Mouse (Mus musculus) ES-Bruce4 (cell line): ENCODE measurements around the gene Magi2.

Source experiments
- CTCF ChIP-seq: IDR thresholded peaks from one replicate; pipeline ENCODE4 v1.8.1; 2011; ENCODE audit warnings: low read depth, low read length
- POLR2A ChIP-seq: IDR thresholded peaks from one replicate; pipeline ENCODE4 v1.8.1; 2011; ENCODE audit warnings: low read length; ENCODE audit not compliant: insufficient read depth

DNA sequence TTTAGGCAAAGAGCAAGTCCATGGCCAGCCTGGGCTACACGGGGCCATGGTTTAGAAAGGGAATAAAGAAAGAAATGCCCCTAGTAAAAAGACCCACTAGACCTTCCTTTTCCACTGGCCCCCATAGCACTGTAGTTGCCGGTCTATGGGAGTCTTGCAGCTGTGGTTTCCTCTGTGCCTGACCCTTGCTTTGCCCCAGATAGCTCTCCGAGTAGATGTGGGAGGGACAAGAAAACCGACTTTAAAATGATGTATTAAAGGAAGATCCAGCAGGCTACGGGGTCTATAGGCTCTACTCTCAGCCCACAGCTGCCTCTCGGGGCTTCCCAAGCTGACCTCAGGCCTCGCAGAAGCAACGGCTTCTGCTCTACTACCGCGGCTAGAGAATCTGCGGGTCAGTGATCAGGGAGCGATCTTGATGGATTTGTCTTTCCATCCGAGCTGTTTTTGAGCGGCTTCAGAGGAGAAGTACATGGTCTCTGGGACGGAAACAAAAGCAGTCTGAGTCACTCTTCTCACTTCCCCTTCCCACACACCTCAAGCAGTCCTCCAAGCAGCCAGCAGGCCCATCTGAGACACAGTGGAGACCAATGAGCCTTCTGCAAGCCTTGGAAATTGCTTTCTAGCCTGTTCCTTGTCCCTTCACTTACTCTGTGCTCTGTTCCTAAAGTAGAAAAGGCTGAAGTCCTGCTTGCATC, 1454.1 kb downstream of the Magi2 start:
- TF ChIP-seq POLR2A = no peak
- TF ChIP-seq CTCF = no peak
